Mouse (Mus musculus): ENCODE results near the gene Cog7.

- TF ChIP-seq POLR2A (IDR thresholded peaks at IDR 0.05; ENCODE audit: control insufficient read depth, extremely low read depth, insufficient read depth, low read length, poor library complexity) (no peak), CTCF (IDR thresholded peaks at IDR 0.05; ENCODE audit: borderline replicate concordance, control insufficient read depth, extremely low read depth, insufficient read depth, low read length, poor library complexity) (no peak)
Measured at GRCm38 (mm10) chr7:121890636-121891360, 90.7 kb downstream of the Cog7 start.

Measured in thymus, adult 2 months (tissue).